Mouse (Mus musculus) olfactory bulb, adult 2 months (tissue): ENCODE measurements around the gene Psmd13.

Experiments used
- CTCF ChIP-seq: fragments of 200-500 bp; IDR thresholded peaks from 2 replicates; pipeline ENCODE4 v1.5.1; 2012; ENCODE audit warnings: low read depth, mild to moderate bottlenecking, low read length, moderate library complexity; ENCODE audit not compliant: insufficient read depth
- POLR2A ChIP-seq: fragments of 200-500 bp; IDR thresholded peaks from 2 replicates; pipeline ENCODE4 v1.6.1; 2012; ENCODE audit warnings: mild to moderate bottlenecking, low read depth, low read length, moderate library complexity; ENCODE audit not compliant: insufficient read depth

- TF ChIP-seq CTCF = no peak
- TF ChIP-seq POLR2A = no peak
Observed at GRCm38 (mm10) chr7:140944236-140944635, 62.5 kb downstream of the Psmd13 start.
